Mouse (Mus musculus): Measurements from ENCODE around the gene Rbm44.

Rbm44 gene

DNA sequence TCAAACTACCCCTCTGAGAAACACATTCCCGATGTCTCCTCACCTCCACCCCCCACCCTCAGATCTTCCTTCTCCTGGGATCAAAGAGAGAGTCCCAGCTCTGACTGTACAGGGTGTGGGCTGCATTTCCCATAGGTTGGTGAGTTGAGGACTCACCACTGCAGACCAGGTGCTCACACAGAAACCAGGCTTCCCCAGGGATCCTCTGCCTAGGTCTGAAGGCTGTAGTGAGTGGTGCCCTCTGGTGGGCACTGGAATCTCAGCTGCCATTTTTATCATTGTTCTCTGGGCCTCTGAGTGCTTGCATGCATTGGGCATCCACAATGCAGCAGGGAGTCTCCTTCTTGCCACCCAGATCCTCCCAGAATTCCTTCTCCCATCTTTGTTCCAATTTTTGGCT is 66.2 kb downstream of the Rbm44 start:
- no peak for DNase-seq (ENCODE audit: low spot score)

DNA sequence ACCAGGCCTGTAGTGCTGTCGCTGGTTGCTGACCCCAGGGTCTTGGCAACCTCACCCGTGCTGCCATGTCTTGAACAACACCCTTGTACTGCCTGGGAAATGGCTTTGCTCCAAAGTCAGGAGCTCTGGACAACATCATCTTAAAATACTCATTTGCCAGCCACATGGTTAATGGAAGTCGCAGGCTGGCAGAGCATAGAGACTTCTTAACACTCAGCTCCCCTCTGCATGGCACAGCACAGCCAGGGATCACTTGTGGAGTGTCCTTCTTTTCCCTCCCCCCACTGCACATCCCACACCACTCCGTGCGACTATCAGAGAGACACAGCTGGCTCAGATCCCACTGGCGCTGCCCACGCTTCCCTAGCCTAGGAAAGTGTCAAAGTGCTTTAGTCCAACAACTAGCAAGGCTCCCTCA is 66.7 kb downstream of the Rbm44 start:
- DNase-seq (ENCODE audit: low spot score): no peak

DNA sequence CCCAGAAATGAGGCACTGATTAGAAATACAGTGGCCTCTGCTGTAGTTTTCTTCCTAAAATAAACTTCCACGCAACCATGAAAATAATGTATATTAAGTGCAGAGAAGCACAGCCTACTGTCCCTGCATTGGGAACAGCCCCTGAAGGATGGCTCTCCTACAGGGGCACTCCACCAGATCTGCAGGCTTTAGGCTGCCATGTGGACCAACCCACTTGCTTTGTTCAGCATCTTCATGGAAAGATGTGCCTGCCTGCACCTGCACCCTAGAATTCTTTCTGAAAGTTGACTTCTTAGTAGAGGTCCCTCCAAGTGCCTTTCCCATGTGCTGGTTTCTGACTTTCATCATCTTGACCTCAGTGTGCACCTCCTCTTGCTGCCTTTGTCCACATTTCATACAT is 70.4 kb downstream of the Rbm44 start:
- DNase-seq (ENCODE audit: low spot score): no peak

DNA sequence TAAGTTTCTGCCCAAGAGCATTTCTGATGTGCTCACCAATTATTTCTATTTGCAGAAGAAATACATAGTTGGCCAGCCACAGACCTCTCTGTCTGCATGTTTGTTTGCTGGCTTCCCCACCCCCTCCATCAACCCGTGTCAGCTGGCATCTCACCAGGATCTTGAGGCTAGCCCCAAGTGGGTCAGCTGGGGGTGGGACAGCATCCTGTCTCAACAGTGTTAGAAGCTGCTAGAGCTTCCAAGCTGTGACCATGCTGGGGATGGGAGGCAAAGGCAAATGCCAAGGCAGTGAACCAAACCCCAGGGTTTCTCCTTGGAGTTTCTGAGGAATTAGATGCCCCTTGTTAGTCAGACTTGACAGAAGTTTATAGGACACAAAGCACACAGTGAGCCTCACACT is 71.1 kb downstream of the Rbm44 start:
- no peak for DNase-seq (ENCODE audit: low spot score)

DNA sequence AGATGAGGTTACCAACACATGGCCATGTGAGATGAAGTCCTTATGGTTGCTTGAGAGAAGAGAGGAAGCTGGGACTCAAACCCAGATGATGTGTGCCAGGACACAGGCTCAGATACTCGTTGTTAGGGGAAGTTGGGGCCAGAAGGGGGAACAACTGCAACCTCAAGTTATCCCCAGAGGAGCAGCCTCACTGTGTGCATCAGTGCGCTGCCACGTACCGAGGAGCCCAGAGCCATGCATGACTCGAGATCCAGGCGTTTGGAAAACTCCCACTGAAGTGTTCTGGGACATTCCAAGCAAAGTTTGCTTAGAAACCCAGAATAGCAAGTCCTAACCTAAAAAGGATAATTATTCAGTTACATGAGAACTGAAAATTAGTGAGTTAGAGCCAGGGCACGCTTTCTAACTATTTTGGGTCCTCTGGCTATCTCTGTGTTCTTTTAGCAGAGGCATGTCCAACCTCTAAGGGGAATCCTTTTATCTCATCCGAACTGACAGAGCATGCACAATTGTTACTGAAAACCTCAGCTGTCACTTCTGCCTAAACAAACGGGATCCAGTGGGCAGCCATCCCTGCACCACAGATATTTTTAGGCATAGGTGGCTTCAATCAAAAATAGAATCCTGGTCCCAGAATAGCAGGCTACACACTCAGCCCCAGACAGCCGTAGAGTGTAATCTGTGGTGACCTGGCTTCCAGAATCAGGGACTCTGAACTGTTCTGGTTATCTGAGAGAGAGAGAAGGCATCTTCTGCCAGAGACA is 71.8 kb downstream of the Rbm44 start:
- no peak for DNase-seq (ENCODE audit: low spot score)

DNA sequence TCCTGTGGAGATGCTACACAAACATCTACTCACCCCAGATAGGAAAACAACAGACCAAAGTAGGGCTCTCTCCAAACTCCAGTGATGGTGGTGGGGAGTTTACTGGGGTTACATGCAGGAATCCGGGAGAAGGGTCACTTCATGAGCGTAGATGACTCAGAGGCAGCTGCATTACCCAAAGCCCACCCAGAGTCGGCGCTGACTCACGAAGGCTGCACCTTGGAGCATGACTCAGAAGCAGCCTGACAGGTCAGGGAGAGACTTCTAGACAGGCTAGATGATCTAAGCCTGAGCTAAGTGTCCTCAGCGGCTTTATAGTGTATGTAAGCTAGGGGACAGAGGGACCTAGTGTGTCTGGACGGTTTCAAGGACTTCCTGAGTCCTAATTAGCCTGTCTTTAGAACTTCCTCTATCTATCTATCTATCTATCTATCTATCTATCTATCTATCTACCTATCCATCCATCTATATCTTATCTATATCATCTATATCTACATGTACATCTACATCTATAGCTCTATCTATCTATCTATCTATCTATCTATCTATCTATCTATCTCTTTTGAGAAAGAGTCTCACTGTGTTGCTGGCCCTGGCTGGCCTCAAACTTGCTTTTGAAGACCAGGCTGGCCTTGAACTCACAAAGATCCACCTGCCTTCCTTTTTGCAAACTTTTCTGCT is 74.9 kb downstream of the Rbm44 start:
- DNase-seq (ENCODE audit: low spot score): no peak

DNA sequence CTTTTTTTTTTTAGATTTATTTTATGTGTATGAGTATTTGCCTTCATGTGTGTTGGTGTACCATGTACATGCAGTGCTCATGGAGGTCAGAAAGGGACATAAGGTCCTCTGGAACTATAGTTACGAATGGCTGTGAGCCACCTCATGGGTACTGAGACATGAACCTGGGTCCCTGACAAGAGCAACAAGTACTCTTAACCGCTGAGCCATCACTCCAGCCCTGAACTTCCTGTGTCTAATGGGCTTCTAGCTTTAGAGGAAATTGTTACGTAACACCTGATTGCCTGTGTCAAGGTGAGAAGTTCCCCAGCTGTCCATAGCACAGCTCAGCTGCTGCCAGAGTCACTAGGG is 75.4 kb downstream of the Rbm44 start:
- DNase-seq (ENCODE audit: low spot score): no peak

Measured in spleen, adult 12 weeks (tissue).